Mouse (Mus musculus): ENCODE data around the gene Ehd4.
A peak's percentile ranks its signal among the peaks of the same experiment; 100 is the strongest.

Ehd4 gene

DNA sequence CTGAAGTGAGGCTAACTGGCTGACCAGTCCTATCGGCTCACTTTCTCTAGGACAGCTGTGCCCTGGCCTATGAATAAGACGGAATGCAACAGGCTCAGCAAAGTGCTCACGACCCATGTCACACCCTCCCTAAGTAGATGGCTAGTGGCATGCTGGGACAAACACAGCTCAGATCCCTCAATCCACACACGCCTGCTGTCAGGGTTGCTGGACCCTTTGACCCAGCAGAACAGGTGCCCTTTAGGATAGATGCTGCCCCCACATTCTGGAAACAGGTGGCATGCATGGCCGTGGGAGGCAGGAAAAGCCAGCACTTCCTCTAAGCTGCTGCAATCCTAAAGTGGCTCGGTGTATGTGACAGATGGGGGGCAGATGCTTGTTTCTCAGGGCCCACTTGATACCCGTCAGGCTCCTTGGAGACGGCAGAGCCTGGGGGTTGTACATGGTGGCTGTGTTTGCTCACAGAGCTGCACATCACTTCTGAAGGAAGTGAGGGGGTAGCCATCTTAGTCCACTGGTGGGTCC, 84.9 kb downstream of the Ehd4 start:
- no peak for DNase-seq (ENCODE audit: low read depth, low spot score)

DNA sequence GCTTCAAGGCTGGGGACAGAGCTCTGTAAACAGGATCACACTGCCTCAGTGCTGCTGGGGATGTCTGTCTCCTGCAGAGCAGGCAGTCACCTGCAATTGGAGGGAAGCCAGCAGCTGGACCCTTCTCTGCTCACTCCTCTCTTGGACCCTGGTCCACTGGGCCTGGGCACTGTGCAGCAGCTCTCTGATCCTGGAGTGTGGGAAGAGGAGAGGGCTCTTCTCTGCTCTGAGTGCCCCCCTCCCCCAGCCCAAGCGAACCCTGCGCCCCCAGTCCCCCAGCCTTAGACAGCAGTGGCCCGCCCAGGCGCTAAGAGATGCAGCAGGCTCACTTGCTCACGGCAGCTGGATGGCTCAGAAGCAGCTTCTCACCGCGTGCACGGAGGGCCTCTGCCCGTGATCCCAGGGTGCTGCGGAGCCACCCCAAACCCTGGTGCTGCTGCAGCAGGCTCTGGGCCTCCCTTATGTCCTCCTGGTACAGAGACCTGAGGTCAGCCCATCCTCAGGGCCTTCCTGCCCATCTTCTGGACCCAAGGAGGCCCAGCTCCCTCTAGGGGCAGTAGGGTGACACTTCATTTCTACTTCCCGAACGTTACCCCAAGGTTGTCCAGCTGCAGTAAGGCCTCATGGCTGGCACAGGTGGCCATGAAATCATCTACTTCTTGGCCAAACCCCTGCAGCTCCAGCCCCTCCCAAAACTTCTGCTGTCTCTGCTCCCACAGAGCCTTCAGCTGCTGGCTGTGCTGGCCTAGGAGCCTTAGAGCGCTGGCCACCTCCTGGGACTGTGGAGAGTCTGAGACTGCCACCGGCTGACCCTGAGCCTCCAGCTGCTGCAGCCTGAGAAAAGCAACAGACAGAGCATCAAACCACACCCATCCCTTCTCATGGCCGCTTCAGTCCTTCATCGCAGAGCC, 85.6 kb downstream of the Ehd4 start:
- DNase-seq (ENCODE audit: low read depth, low spot score), result peak; percentile 30

DNA sequence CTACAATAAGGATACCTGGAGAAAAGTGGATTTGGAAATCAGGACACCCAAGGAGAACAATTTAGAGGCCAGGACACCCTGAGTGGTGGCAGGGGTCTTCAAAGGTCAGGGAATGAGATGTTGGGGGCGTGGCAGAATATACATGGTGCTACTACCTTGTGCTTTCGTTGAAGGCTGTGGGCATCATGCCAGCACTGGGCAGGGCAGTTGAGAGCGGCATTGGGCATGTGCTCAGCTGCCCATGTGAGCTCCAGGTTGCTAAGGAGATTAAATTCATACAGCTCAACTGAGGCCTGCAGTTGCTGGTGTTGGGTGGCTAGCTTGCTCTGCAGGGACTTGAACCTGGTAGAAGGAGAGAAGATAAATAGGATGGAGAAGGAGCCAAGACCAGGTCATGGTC, 88.2 kb downstream of the Ehd4 start:
- no peak for DNase-seq (ENCODE audit: low read depth, low spot score)

DNA sequence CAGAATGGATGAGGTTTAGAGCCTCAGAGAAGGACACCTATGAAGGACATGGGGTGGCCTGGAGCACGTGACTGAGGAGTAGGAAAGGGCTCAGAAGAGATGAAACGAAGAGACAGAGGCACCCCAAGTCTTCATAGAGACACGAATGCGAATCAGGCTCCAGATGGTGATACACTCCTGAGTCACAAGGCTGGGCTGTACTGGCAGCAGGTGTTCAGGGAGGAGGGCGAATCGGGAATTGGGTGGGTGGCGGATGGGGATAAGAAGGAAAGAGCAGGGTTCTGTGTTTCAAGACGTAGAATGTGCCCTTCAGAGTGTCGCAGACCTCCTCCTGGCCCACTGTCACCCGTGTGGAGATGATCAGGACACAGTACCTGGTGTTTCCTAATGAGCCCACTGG, 89.2 kb downstream of the Ehd4 start:
- no peak for DNase-seq (ENCODE audit: low read depth, low spot score)

DNA sequence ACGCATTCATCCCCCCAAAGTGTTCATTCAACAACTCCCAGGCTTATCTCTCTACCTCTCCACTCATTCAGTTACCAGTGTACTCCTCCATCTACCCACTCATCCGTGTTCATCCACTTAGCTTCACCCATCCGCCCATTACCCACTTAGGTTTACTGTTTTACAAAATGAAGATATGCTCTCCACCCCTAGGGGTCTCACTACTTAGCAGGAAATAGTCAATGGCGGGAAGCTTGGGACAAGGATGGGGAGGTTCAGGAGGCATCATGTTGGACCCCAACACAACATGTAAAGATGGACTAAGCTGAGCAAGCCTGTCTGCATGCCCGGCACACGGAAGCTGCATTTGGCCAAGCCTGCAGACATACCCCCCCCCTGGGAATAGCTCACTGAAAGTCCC, 89.8 kb downstream of the Ehd4 start:
- no peak for DNase-seq (ENCODE audit: low read depth, low spot score)

DNA sequence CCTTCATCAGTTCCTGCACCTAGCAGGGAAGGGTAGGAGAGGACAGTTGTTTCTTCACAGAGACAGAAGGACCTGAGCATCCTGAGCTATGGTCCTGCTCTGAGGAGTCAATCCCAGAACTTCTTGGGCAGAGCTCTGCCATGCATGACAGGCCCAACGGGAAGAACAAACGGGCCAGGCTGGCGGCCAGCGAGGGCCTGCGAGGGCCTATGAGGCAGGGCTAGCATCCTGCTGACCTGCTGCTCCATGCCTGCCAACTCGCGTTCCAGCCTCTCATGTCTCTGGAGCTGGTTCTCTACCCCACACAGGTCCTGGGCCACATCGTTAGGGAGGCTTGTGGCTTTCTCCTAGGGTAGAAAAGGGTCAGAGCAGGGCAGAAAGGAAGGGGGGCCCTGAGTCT, 92.2 kb downstream of the Ehd4 start:
- no peak for DNase-seq (ENCODE audit: low read depth, low spot score)

DNA sequence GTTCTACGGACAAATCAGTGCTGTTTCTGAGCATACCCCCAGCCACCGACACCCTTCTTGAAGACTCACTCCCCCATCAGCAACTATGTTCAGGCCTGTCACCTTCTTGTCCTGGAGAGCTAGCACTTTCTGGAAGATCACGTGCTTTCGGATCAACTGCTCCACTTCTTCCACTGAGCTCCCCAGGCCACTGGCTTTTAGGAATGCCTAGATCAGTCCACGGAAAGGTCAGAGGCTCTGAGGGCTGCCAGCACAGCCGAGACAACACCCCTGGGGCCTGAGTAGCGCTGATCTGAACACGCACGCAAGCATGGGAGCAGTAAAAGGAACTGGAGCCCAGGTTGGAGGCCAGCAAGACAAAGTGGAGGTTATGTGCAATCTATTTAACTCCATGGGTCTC, 93.8 kb downstream of the Ehd4 start:
- DNase-seq (ENCODE audit: low read depth, low spot score), result no peak

DNA sequence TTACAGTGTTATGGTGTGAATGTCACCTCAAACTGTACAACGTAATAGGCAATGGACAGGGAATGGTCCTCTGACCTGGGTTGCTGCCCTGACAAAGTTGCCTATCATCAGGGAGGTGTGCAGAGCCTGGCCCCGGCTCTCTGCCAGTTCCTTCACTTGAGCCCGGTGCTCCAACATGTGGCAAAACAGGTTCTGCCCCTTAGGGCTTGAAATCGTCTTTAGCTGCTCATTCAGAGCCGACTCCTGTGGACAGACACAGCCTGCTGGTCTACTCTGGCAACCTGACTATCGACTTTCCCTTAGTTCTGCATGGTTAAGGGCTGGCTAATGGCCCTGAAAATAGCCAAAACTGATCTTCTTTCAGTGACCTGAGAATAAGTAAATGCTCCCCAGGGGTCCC, 94.2 kb downstream of the Ehd4 start:
- no peak for DNase-seq (ENCODE audit: low read depth, low spot score)

DNA sequence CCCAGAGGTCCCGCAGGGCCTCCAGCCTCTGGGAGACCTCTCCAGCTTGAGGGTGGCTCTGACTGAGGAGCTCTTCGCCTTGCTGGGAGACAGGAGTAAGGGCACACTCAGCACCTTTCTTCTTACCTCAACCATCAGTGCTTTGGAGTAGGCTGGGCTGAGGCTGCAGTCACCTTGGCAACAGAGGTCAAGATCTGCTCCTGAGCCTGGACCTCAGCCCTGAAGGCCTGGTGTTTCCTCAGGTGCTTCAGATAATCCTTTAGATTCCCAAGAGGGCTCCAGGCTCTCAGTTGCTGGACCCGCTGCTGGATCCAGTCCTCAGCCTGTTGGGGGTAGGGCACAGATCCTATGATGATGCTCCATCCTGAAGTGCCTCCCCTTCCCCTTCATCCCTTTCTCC, 94.9 kb downstream of the Ehd4 start:
- DNase-seq (ENCODE audit: low read depth, low spot score), result no peak

DNA sequence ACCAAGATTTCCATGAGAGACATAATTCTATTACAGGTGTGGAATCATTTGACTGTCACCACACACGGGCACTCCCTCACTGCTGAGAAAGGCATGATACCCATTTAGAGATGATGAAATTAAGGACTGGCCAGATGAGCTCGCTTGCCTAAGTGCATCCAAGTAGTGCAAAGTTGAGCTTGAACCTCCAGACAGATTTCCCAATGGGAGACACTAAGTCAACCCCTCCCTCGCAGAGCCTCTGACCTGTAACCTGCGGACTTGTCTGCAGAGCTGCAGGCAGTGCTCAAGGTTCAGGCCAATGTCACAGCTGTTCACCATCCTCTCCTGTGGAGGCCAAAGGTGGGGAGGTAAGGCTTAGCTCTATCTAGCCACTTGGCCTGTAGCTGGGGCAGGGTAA, 95.6 kb downstream of the Ehd4 start:
- no peak for DNase-seq (ENCODE audit: low read depth, low spot score)

DNA sequence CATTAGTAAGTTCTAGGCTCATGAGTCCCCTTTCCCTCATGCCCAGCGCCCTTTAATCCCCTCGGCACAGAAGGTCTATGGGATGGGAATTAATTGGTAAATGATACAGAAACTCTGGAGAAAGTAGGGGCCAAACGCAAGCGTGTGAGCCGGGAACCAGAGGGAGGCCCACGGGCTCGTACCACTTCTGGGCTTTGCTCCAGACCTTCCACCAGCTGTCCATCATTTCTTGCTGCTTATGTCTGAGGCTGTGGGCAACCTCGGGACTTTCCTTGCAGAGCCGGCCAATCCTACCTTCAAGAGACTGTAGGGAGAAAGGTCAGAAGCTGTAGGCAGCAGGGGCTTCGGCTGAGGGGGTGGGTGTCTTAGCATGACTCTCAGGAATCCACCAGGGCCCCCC, 98.5 kb downstream of the Ehd4 start:
- DNase-seq (ENCODE audit: low read depth, low spot score), result no peak

DNA sequence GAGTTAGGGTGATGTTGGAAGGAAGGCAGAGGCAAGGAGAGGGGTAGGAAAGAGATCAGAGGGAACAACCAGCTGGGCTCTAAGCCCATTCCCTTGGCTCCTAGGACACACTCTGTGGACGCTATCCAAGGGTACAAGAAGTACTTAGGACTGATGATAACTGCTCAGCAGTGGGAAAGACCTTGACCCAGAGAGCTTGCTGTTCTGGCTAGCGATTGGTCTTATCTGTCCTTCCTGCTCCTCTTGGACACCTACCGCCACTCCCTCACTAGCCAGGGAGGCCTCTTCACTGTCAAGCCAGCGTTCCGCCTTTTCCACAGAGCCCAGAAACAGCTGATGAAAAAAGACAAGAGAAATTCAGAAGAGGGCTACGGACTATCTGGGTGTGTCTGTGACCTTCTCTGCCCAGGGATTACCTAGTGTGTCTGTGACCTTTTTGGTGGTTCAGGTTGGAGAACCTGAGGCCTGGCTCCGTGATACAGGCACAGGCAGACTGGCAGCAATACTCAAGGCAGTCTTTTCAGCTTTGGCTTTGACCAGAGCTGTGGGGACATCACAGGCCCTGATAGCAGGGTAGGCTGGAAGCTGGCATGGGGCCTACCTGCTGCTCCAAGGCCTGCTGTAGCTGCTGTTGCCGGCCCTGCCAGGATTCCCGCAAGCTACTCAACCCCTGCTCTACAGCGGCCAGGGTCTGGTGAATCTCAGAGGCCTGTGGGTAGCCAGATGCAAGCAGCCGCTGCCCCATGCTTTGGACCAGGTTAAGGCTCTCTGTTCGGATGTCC, 99.4 kb downstream of the Ehd4 start:
- DNase-seq (ENCODE audit: low read depth, low spot score), result no peak

DNA sequence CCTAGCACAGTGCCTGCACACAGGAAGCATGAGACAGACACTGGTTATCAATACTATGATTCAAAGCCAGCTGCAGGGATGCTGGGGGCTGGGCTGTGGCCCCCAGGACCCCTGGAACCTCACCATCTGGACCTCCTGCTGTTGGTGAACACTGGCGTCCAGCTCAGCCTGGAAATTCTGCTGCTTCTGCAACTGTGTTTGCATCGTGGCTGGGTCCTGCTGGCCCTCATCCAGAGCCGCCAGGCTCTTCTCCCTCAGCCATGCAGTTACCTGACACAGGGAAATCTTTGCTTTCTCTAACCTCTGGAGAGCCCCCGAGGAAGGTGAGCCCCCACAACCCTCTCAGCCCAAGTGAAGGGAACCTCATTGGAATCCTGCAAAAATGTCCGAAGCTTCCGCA, 103.0 kb downstream of the Ehd4 start:
- DNase-seq (ENCODE audit: low read depth, low spot score), result no peak

DNA sequence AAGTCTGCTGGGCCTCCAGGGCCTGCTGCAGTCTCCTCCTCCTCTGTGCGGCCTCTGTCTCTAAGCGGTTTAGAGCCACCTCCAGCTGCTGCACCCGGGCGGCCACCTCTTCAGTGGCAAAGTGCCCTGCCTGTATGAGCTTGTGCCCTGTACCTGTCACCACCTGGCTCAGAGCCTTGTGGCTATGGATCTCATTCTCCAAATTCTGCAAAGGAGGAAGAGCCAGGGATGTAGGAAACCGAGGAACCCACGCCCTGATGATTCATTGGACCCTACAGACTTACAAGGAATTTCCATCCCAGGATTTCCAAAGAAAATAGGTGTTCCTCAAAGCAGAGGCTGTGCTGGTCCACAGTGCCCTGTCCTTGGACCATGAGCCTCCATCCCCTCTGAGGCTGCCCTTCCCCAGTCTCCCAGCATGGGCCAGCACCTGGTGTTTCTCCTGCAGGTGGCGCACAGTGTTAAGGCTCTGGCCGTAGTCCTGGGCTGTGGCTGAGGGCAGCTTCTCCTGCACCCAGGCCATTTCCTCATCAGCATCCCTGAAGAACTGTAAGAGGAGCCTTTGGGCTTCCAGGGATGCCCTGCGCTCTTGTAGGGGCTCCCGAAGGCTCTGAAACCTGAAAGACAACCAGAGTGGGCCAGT, 104.7 kb downstream of the Ehd4 start:
- no peak for DNase-seq (ENCODE audit: low read depth, low spot score)

DNA sequence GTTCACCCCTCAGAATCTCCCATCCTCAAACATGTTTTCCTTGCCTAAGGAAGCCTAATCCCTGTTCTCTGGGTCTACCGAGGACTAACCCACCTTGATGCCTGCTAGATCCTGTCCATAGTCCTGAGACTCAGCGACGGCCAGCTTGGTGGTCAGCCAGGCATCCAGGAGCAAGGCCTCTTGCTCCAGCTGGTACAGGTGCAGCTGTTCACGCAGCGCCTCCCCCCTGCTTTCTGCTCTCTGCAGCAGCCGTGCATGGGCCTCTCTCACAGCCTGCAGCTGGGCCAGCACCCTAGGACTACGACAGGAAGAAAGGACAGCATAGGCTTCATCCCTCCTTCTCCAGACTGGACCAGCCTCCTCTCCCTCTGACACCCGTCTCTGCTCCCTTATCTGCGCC, 106.2 kb downstream of the Ehd4 start:
- no peak for DNase-seq (ENCODE audit: low read depth, low spot score)

DNA sequence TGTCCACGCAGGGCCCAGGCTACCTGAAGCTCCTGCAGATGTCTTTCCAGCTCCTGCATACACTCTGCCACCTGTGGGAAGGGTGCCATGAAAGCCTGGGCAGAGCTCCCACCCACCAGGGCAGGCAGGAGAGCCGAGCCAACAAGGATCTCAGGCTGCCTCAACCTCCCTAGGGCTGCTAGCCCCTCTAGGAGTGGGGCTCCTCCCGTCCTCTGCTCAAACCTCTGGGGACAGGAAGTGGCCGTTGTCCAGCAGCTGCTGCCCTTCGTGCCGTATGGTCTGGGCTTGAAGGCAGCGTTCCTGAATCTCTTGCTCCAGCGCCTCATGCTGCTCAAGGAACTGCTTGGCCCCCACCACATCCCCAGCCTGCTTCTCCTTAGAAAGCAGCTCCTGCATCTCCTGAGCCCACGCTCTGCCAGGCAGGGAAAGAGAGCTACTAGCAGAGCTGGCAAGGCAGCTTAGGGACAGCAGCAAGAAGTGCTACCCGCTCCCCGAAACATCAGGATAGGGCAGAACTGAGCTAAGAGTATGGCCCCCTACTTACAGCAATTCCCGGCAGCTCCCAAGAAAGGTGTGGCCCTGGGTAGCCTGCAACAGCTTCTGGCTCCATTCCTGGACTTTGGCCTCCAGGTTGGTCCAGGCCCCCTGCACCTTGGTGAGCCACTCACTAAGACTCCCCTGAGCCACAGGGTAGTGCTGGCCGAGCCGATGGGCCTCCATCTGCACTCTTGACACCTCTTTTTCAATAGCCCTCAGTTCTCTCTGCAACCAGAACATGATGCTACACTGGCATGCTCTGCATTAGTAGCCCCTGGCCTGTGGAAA, 107.7 kb downstream of the Ehd4 start:
- DNase-seq (ENCODE audit: low read depth, low spot score), result no peak

DNA sequence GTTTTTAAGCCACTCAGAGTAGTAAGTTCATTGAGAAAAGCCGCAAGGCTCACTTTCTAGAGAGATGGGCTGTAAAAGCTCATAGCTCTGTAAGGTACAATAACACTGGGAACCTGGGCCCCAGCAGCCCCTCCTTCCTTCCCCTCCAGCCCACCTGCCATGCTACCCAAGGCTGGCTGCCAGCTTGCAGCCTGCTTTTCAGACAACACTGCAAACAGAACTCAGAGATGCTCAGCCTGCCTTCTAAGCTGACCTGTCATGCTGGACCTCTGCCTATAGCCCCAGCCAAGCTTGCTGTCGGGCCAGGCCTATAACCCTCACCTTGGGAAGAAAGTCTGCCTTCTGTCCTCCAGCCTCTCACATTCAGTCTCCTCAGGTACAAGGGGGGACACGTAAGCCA, 109.7 kb downstream of the Ehd4 start:
- no peak for DNase-seq (ENCODE audit: low read depth, low spot score)

DNA sequence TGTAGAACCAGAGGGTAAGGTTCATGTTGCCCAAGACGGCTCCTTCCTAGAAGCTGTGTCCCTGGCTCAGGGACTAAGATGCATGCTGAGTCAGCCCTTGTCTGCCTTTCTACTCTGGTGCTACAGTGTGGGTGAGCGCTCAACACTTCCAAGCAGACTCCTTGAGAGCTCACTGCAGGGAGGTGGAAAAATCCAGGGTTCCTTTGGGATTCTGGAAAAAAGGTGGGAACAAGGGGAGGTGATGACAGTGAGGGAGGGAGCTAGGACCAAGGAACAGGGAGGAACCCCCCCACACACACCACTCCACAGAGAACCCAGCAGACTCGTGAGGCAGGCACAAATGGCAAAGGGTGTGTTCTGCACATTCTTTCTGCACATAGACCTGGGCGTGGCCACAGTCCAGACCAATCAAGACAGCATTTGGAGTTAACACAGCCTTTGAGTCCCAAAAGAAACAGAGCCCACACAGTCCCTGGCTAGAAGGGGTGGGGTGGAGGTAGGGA, 110.3 kb downstream of the Ehd4 start:
- no peak for DNase-seq (ENCODE audit: low read depth, low spot score)

DNA sequence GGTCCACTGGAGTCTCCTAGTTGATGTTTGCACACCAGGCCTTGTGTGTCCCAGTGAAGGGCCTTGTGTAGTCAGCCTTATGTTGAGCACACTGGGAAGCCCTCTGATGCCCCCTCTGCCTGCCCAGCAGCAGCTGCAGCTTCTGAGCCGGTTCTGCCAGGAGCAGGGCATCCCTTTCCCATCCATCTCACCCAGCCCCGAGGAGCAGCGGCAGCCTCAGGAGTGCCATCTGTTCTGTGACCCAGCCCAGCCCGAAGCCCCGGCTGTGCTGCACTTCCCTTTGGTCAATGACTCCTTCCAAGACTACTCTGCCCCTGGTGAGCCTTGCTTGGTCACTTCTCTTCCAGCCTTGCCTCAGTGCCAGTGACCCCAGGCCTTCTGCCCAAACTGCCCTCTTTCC, 113.4 kb downstream of the Ehd4 start:
- DNase-seq (ENCODE audit: low read depth, low spot score), result no peak

Measured in retina, postnatal 7 days (tissue).